Mouse (Mus musculus) right cerebral cortex, adult 18-20 months (tissue): ENCODE measurements around the gene Zdhhc14.

Experiments used
- DNase-seq: peaks from one replicate; pipeline ENCODE4 v3.0.0; 2022; ENCODE audit warnings: mixed read lengths

The Zdhhc14 gene

DNA sequence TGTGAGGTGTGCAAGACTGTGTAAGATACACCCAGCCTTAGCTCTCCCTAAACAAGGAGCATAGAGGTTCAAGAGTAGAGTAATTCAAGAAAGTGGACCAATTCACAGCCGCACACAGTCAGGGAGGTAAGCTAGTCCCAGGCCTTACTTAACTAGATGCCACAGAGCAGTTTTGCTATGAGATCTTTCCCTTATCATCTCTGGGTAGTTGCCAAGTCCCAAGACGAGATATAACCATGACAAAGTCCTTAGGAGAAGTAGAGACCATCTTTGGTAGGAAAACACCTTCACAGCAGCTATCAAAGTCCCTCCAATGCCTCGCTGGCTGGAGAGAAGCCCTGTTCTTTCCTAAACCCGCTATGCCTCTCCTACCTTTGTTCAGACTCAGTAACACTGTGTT is 301.2 kb downstream of the Zdhhc14 start:
- no peak for DNase-seq

GRCm38 (mm10) chr17:5794276-5794675 is 301.9 kb downstream of the Zdhhc14 start:
- DNase-seq = no peak

DNA sequence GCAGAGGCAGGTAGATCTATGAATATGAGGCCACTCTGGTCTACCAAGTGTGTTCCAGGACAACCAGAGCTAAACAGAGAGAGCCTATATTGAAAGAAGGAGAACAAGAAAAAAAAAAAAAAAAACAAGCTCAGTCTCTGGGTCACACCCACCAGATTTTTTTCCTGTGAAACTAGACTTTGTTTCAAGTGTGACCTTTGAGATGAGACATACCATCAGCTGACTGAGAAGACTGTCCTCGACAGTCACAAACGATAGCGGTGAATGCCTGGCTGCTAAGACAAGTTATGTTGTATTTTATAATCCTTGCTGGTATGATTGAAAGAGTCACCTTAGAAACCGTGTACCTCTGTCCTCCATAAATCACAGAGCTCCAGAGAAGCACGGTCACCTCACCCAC is 303.0 kb downstream of the Zdhhc14 start:
- no peak for DNase-seq

GRCm38 (mm10) chr17:5795878-5796277 is 303.5 kb downstream of the Zdhhc14 start:
- peak; percentile 81 for DNase-seq

DNA sequence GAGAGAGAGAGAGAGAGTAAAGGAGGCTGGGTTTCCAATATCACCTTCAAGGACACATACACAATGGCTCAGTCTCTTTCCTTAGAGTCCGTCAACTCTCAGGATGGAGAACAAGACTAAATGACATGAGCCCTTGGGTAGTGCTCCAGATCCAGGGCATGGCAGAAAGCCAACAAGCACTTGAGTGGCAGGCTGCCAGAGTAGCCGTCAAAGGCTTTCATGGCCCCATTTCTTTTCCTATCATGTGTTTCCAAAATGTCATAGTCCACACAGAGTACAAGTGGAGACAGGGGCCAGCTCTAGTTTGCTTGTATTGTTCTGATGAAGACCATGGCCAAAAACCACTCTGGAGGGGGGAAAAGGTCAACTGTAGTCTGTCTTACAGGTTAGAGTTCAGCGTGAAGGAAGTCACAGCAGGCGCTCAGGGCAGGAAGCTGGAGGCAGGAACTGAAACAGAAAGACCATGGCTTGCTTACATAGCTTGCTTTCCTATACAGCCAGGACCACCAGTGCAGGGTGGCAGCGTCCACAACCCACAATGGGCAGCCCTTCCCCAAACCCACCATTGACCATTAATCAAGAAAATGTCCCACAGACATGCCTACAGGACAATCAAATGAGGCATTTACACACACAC is 304.9 kb downstream of the Zdhhc14 start:
- no peak for DNase-seq

DNA sequence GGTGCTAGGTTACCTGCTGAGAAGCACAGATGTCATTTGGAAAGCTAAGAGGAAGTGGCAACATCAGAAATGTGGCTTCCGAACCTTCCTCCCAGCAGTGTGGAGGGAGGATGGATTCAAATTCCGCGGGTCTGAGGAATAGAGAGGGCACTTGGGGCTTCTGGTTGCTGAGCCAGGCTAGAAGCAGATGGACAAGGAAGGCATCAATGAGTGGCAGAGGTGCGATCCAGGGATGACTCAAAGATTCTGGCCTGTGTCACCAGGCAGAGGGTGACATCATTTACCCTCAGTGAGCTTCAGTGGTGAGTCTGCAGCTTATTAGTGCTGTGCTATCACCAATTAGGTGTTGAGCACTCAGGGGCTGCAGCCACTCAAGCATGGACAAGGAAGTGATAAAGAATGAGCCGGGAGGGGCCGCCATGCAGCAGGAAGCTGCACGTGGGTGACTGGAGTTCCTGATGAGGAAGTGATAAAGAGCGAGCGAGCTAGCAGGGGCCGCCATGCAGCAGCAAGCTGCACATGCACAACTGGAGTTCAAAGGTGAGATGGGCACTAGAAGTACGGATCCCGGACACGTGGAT is 306.0 kb downstream of the Zdhhc14 start:
- DNase-seq = no peak

GRCm38 (mm10) chr17:5798900-5799299 is 306.5 kb downstream of the Zdhhc14 start:
- DNase-seq = no peak

DNA sequence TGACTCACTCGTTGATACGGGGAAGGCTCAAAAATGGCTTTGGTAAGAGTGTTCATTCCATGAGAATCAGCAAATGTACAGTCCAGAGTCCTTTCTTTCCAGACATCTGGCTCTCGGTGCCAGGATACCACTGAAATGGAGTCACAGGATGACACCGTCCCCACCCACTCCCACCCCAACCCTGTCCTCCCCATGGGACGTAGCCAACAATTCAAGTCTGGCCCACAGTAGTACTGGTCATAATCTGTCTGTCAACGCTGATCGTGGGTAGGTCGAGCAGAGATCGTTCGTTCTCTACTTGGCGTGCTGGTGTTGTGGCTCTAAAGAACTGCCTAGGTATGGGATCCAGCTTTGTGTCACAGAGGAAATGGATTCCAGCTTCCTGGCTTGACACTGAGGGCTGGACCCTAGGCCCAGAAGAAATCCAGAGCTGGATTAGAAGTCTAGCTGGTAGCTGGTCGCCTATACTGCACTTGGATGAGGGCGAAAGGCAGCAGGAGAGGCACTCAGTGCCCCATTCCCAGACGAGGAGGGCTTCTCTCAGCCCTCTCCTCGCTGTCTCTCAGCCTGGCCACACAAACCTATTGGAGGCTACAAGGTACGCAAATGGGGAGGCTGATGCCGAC is 307.2 kb downstream of the Zdhhc14 start:
- no peak for DNase-seq

DNA sequence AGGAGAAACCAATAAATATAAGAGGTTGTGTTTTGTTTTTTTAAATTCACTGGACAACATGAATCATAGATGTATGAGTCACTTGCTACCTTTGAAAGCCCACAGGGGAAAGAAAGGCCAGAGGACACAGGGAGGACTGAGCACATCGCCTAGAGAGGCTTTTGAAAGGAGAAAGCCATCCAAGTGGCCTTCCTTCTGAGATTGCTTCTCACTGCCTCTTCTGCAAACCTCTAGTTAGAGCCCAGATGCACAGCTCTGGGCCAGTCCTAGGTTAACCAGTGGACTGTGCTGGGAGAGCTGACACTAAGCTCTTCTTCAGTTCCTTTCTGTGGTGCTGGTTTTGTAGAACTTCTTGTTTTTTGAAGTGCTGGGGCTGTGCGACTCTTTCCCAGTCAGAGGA is 307.9 kb downstream of the Zdhhc14 start:
- DNase-seq = no peak

- DNase-seq = no peak
These were observed 308.6 kb downstream of the Zdhhc14 start for GRCm38 (mm10) chr17:5800824-5801560.

- no peak for DNase-seq
These were observed 309.7 kb downstream of the Zdhhc14 start for GRCm38 (mm10) chr17:5801761-5802655.

GRCm38 (mm10) chr17:5802656-5802955 is 310.2 kb downstream of the Zdhhc14 start:
- no peak for DNase-seq
